In genomic region chr8:13252837-13253236, GRCm38 (mm10) we compare ENCODE assay signal across 28 mouse cellular contexts. TPM values are rescaled to one million over a fixed set of nuclear protein-coding genes. Genes with fewer than 3 reads are reported as not detected.
DNase-seq lines count a peak whose midpoint lies in the region; ATAC-seq lines count a peak whose summit lies in the region.
"Had no signal": no experiment of that assay in that cellular context is flagged by ENCODE, and none has a peak within 500 bp of the region (broad histone marks: within the 10 kb centered on the region; RNA-seq: fewer than 3 reads in every experiment).

No protein-coding gene starts in this region.

- H3K9ac ChIP-seq in heart, embryonic 11.5 days (ENCODE audit: low read depth, low read length), result peak overlapping the region; percentile 88
- H3K9ac ChIP-seq in heart, embryonic 16.5 days (ENCODE audit: low read length), result peak overlapping the region; percentile 78
- no peak overlapping the region for H3K9ac ChIP-seq in forebrain, embryonic 14.5 days (ENCODE audit: low read length)
- H3K9ac ChIP-seq: embryonic facial prominence, embryonic 13.5 days; hindbrain, embryonic 13.5 days; limb, embryonic 12.5 days; midbrain, embryonic 13.5 days; stomach, embryonic 15.5 days had no signal

- peaks cover 11% of the 10 kb centered on the region for H3K4me1 ChIP-seq in heart, embryonic 11.5 days (ENCODE audit: control insufficient read depth, insufficient read depth, low read length)
- H3K4me1 ChIP-seq in heart, embryonic 16.5 days (ENCODE audit: control insufficient read depth, insufficient read depth, low read length), result peaks cover 21% of the 10 kb centered on the region
- no peaks in the 10 kb centered on the region for H3K4me1 ChIP-seq in forebrain, embryonic 14.5 days (ENCODE audit: control insufficient read depth, insufficient read depth, low read length)
- H3K4me1 ChIP-seq: hindbrain, embryonic 13.5 days; midbrain, embryonic 13.5 days; stomach, embryonic 15.5 days had no signal

- peaks cover 13% of the 10 kb centered on the region for H3K36me3 ChIP-seq in heart, embryonic 11.5 days (ENCODE audit: control insufficient read depth, insufficient read depth, low read length)
- H3K36me3 ChIP-seq in heart, embryonic 16.5 days (ENCODE audit: control insufficient read depth, insufficient read depth), result peaks cover 22% of the 10 kb centered on the region; the same call in 1 of the 2 replicates
- H3K36me3 ChIP-seq in forebrain, embryonic 14.5 days (ENCODE audit: control insufficient read depth, insufficient read depth, low read length), result peaks cover 25% of the 10 kb centered on the region
- H3K36me3 ChIP-seq: stomach, embryonic 15.5 days had no signal

- intact Hi-C loops in heart, postnatal 25 days (cut with DNase I), result loop anchor here (5.0 kb wide), 1 partner anchor 41 kb away; no protein-coding TSS in a partner anchor

- H3K27ac ChIP-seq in heart, embryonic 11.5 days (ENCODE audit: low read depth, low read length), result peak overlapping the region; percentile 96
- peak overlapping the region; percentile 98 for H3K27ac ChIP-seq in heart, embryonic 16.5 days (ENCODE audit: low read length)
- H3K27ac ChIP-seq in forebrain, embryonic 14.5 days (ENCODE audit: low read depth, low read length), result no peak overlapping the region
- H3K27ac ChIP-seq: embryonic facial prominence, embryonic 13.5 days; forebrain, embryonic 10.5 days; hindbrain, embryonic 13.5 days; limb, embryonic 12.5 days; midbrain, embryonic 13.5 days; stomach, embryonic 15.5 days had no signal

- 48% methylated on average over 13 of the region's 13 CpGs for WGBS in heart, embryonic 11.5 days (ENCODE audit: insufficient replicate concordance)
- 40% methylated on average over 13 of the region's 13 CpGs for WGBS in heart, embryonic 16.5 days
- WGBS in forebrain, embryonic 14.5 days, result 91% methylated on average over 13 of the region's 13 CpGs

- DNase-seq in heart, adult 11 months, result peak; percentile 94
- no peak for DNase-seq in heart, postnatal 25 days (ENCODE audit: low spot score)
- DNase-seq in skeletal muscle tissue, adult 2 months (ENCODE audit: low read depth, low spot score), result peak; percentile 63
- DNase-seq in thymus, postnatal 14 days, result no peak
- no peak for DNase-seq in lung, postnatal 25 days (ENCODE audit: low spot score)
- no peak for DNase-seq in forebrain, embryonic 14.5 days (ENCODE audit: low spot score)
- DNase-seq: adrenal gland, postnatal 14 days; cerebellum, adult 11-12 months; cerebellum, adult 9-11 months; gastrocnemius, postnatal 10 days; kidney, postnatal 14 days; layer of hippocampus, adult 9-11 months; lung, postnatal 4 days; retina, postnatal 1 day; right cerebral cortex, postnatal 14 days had no signal

- H3K4me3 ChIP-seq in heart, embryonic 11.5 days (ENCODE audit: low read depth, low read length), result peak overlapping the region; percentile 47
- peak overlapping the region; percentile 66 for H3K4me3 ChIP-seq in heart, embryonic 16.5 days (ENCODE audit: low read length)
- no peak overlapping the region for H3K4me3 ChIP-seq in forebrain, embryonic 14.5 days (ENCODE audit: low read depth, low read length)
- H3K4me3 ChIP-seq: embryonic facial prominence, embryonic 13.5 days; forebrain, embryonic 10.5 days; hindbrain, embryonic 13.5 days; limb, embryonic 12.5 days; midbrain, embryonic 13.5 days; stomach, embryonic 15.5 days had no signal

- peak; percentile 56; the same call in 1 of the 2 replicates for ATAC-seq in heart, embryonic 11.5 days (replicated peaks; ENCODE audit: insufficient number of reproducible peaks, low FRiP score, low TSS enrichment)
- ATAC-seq in heart, embryonic 16.5 days (replicated peaks; ENCODE audit: extremely low read depth, insufficient read depth, low FRiP score), result peak; percentile 78
- ATAC-seq in forebrain, embryonic 14.5 days, result no peak
- ATAC-seq: forebrain, embryonic 16.5 days; intestine, embryonic 16.5 days; midbrain, embryonic 13.5 days had no signal

- no peaks in the 10 kb centered on the region for H3K27me3 ChIP-seq in heart, embryonic 11.5 days (ENCODE audit: control insufficient read depth, insufficient read depth, low read length)
- no peaks in the 10 kb centered on the region for H3K27me3 ChIP-seq in heart, embryonic 16.5 days (ENCODE audit: control insufficient read depth, insufficient read depth, low read length)
- no peaks in the 10 kb centered on the region for H3K27me3 ChIP-seq in forebrain, embryonic 14.5 days (replicated peaks; ENCODE audit: control insufficient read depth, insufficient read depth, low read length)
- H3K27me3 ChIP-seq: embryonic facial prominence, embryonic 13.5 days; hindbrain, embryonic 13.5 days; midbrain, embryonic 13.5 days; stomach, embryonic 15.5 days had no signal

- peak overlapping the region; percentile 65 for H3K4me2 ChIP-seq in heart, embryonic 11.5 days
- peak overlapping the region; percentile 62 for H3K4me2 ChIP-seq in heart, embryonic 16.5 days (ENCODE audit: low read depth, low read length)
- no peak overlapping the region for H3K4me2 ChIP-seq in forebrain, embryonic 14.5 days (ENCODE audit: low read length)
- H3K4me2 ChIP-seq: embryonic facial prominence, embryonic 13.5 days; hindbrain, embryonic 13.5 days; limb, embryonic 12.5 days; midbrain, embryonic 13.5 days; stomach, embryonic 15.5 days had no signal

- no peaks in the 10 kb centered on the region for H3K9me3 ChIP-seq in heart, embryonic 11.5 days (replicated peaks; ENCODE audit: control insufficient read depth, low read length)
- H3K9me3 ChIP-seq in heart, embryonic 16.5 days (replicated peaks; ENCODE audit: control insufficient read depth, low read length), result no peaks in the 10 kb centered on the region
- H3K9me3 ChIP-seq in forebrain, embryonic 14.5 days (replicated peaks; ENCODE audit: control insufficient read depth, low read length), result no peaks in the 10 kb centered on the region
- H3K9me3 ChIP-seq: embryonic facial prominence, embryonic 13.5 days; forebrain, embryonic 10.5 days; hindbrain, embryonic 13.5 days; limb, embryonic 12.5 days; midbrain, embryonic 13.5 days; stomach, embryonic 15.5 days had no signal

RNA-seq across cellular contexts. Expression of gene Adprhl1, which starts 1.1 kb away (rescaled TPM):
- total RNA-seq in heart, postnatal 25 days (2021), result 100 to 1,000 TPM; 515 to 520 TPM
- polyA plus RNA-seq in heart, embryonic 11.5 days (2014; fragmentation: Nextera tagmentation; extraction: Ambion mirVana), result 132 and 142 TPM in 2 replicates
- 250 and 252 TPM in 2 replicates for polyA plus RNA-seq in heart, embryonic 16.5 days (2015; fragmentation: Nextera tagmentation; extraction: Ambion mirVana)
- not detected in 2 replicates for polyA plus RNA-seq in forebrain, embryonic 14.5 days (2014; fragmentation: Nextera tagmentation; extraction: Ambion mirVana)
- total RNA-seq: megakaryocyte-erythroid progenitor cell, adult 5-6 weeks had no signal
- polyA plus RNA-seq: embryonic facial prominence, embryonic 13.5 days; forebrain, embryonic 10.5 days; forebrain, embryonic 16.5 days; kidney, embryonic 14.5 days; liver, adult 2 months had no signal

RNA-seq across cellular contexts. Expression of gene Dcun1d2, which starts 35.1 kb away (rescaled TPM):
- 10 to 100 TPM; 57.3 to 57.4 TPM for total RNA-seq in heart, postnatal 25 days (2021)
- 27.0 and 27.2 TPM in 2 replicates for polyA plus RNA-seq in heart, embryonic 11.5 days (2014; fragmentation: Nextera tagmentation; extraction: Ambion mirVana)
- polyA plus RNA-seq in heart, embryonic 16.5 days (2015; fragmentation: Nextera tagmentation; extraction: Ambion mirVana), result 32.2 and 32.6 TPM in 2 replicates
- 33.4 and 38.5 TPM in 2 replicates for polyA plus RNA-seq in forebrain, embryonic 14.5 days (2014; fragmentation: Nextera tagmentation; extraction: Ambion mirVana)

RNA-seq across cellular contexts. Expression of gene Tmco3, which starts 35.2 kb away (rescaled TPM):
- total RNA-seq in heart, postnatal 25 days (2021), result 10 to 100 TPM; 25.3 to 29.8 TPM
- 34.4 and 39.3 TPM in 2 replicates for polyA plus RNA-seq in heart, embryonic 11.5 days (2014; fragmentation: Nextera tagmentation; extraction: Ambion mirVana)
- polyA plus RNA-seq in heart, embryonic 16.5 days (2015; fragmentation: Nextera tagmentation; extraction: Ambion mirVana), result 32.1 and 35.0 TPM in 2 replicates
- polyA plus RNA-seq in forebrain, embryonic 14.5 days (2014; fragmentation: Nextera tagmentation; extraction: Ambion mirVana), result 30.7 and 46.9 TPM in 2 replicates

RNA-seq across cellular contexts. Expression of gene Grtp1, which starts 52.4 kb away (rescaled TPM):
- 1 to 10 TPM; 4.1 to 5.2 TPM for total RNA-seq in heart, postnatal 25 days (2021)
- polyA plus RNA-seq in heart, embryonic 11.5 days (2014; fragmentation: Nextera tagmentation; extraction: Ambion mirVana), result 28.2 and 30.6 TPM in 2 replicates
- polyA plus RNA-seq in heart, embryonic 16.5 days (2015; fragmentation: Nextera tagmentation; extraction: Ambion mirVana), result 11.0 and 12.2 TPM in 2 replicates
- 25.8 and 27.6 TPM in 2 replicates for polyA plus RNA-seq in forebrain, embryonic 14.5 days (2014; fragmentation: Nextera tagmentation; extraction: Ambion mirVana)

Comparison
In these comparisons a context has a peak if more than half of its experiments do, and no peak if none do; other contexts are left out.
1. DNase-seq: peak in heart, adult 11 months (single experiment) and skeletal muscle tissue, adult 2 months (single experiment); none in heart, postnatal 25 days (single experiment), thymus, postnatal 14 days (single experiment), lung, postnatal 25 days (single experiment) and forebrain, embryonic 14.5 days (single experiment).
2. RNA of gene Adprhl1, which starts 1.1 kb away (polyA plus RNA-seq): 250 to 252 TPM in heart, embryonic 16.5 days and 132 to 142 TPM in heart, embryonic 11.5 days; not detected in forebrain, embryonic 14.5 days; every median in the first group is over 100 times any median in the second.